Mouse (Mus musculus): ENCODE data around the gene Ptprs.

The Ptprs gene

DNA sequence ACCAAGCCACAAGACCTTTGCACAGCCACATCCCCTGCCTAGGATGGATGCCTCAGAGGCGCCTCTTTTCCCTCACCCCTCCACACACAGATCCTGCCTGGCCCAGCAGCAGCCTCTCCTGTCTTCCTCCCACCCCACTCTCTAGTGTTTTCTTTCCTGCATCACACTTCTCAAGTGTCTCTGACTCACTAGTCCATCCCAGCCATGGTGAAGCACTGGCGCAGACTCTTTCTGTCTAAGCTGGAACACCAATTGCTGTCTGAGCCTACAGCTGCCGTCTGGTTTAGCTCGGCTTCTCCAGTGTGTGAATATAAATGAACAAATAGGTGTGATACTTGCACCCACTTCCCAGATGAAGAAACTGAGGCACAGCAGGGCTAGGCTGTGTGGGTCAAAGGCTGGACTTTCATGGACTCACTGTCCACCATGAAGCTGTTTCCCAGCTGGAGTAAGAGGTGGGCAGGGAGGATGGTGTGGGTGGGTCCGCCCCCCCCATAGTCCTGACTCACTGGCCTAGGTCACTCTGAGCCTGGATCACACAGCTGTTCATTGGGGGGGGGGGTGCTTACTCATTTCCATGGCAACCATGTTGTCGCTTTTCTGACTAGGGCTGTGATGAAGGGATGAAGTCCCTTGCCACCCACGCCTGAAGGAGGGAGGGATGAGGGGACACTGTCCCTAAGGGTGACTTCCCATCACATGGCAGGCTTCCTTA lies 14.3 kb upstream of the Ptprs start:
- DNase-seq: no peak

DNA sequence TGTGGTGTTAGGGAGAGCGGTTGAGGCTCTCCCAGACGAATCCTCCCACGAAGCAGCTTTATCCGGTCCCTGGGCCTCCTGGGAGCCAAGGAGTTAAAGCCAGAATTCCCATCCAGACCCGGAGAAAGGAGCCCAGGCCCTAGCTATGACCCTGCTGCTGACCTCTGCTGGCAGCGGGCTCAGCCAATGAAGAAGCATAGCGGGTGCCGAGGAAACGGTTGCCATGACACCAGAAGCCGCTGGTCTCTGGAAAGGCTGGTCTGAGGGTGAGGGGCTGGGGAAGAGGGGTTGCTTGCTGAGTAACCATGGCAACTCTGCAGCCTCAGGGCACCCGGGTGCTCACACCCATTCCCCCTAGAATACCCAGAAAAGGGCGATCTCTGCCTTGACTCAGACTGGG lies 11.7 kb upstream of the Ptprs start:
- peak; percentile 86 for DNase-seq

DNA sequence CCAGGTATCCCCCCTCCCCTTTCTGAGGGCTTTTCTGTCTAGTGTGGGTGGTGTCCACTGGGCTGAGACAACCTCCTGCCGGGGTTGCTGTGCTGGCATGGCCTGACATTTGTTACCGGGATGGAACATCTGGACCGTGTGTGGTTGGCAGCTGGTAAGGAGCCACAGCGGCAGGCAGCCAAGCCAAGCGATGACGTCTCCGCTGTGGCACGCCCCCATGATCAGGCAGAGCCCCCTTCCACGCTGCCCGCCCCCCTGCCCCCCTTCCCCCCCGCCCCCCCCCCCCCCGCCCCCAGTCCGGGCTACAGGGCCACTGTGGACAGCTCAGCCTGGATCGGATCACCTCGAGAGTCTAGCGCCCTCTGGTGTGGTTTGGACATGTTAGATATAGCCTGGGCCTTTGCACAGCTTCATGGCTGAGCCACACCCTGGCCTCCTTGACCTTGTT lies 11.2 kb upstream of the Ptprs start:
- peak; percentile 90 for DNase-seq

DNA sequence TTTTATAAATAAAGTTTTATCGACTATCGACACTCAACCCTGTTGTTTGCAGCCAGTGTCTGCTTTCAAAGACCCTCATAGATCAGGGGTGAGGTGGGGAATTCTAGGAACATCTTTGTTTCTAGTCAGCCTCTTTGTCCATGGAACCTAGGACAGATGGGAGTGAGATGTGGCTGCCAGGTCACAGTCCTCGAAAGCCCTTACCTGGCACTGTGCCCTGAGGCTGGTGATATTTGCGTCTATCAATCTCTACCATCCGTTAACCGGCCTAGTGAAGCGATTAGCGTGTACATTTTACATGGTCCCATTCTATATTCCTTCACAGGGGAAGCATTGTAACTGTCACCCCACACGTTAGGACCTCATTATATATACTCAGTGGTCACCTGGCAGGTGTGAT lies 9.6 kb upstream of the Ptprs start:
- no peak for DNase-seq

DNA sequence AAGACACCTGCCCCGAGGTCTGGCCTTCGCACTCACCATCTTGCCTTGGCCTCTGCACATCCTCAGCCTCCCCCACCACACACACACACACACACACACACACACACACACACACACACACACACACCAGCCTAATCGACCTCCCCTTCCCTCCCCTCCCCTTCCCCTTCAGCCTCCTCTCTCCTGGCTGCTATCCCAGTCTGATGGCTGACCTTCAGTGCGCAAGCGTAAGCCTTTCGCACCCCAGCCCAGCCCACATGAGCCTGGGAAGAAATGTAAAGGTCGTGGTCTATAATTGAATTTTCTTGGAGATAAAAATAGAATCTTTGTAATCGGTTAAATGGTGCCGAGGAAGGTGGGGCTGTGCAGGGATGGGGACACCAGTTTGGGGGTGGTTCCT lies 8.8 kb upstream of the Ptprs start:
- no peak for DNase-seq

DNA sequence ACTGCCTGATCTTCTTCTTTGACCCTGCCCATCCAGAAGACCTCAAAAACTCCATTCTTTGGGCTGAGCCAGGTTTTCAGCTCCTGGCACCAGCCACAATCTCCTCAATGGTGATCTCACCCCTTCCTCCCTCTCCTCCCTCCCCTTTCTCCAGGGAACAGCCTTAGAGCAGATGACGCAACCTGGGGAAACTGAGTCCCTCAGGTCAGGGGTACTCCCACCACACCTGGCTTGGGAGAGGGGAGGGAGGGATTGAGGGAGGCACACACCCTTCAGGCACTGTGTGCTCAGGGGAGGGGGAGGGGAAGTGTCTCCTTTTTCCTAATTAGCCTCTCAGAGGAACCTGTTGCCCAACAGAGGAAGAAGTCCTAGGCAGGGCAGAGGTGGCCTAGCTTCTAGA lies 6.4 kb upstream of the Ptprs start:
- DNase-seq: no peak

DNA sequence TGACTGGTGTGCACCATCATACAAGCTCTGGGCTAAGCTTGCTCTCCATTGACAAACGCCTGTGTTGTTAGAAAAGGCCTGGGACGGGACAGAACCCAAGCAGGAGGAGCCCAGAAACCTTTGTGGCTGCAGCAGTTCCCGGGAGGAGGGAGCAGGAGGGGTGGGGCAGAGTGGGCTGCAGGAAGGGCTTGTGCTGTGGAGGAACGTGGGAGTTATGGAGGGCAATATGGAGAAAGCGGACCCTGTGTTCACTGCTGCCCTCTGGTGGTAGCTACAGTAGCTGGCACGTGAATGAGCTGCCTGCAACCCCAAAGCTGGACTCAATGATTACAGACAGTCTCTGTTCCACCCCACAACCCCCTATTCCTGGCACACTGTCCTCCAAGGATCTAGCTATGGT lies 3.1 kb upstream of the Ptprs start:
- DNase-seq: peak; percentile 95

DNA sequence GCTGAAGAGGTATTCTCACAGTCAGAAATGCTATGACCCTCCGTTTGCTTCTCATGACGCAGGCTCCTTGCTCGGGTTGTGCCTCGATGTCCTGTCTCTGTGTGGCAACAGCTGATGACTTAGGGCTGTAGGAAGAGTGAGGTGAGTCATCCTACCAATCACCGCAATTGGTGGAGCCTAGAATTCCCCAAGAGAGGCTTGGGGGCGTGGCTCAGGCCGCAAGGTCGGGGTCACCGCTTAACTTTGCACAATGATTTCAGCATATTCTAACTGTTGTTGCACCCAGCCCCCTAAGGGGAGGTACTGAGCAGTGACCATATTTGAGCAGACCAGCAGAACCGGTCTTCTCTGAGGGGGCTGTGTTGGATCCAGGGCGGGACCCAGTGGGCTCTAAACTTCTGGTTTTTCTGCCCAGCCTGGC lies 1.9 kb upstream of the Ptprs start:
- DNase-seq: peak; percentile 89

DNA sequence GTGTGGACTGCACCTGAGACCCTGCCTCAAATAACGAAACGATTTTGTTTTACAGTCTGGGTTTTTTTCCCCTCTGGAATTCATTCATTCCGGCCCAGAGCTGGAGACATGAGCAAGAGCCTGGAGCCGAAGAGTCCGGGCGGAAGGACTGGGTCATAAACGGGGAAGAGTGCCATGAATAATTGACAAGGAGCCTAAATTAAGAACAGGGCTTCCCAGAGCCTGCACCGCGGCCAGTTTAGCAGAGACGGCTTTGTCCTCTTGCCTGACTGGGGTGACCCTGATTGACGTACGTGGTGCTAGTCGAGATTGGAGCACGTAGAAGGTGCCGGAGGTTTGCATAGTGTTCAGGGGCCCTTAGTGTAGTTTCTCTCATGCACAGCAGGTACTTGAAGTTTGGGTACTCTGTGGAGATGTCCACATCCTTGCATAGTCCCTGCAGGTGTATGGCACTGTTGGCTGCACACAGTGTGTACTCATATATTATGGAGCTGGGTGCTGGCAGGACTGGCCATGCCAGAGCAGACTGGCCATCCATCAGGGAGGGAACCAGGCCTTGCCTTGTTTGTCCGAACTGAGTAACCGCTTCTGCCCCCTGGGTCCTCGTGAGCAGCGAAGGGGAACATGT lies 1.0 kb upstream of the Ptprs start:
- DNase-seq: peak; percentile 95

DNA sequence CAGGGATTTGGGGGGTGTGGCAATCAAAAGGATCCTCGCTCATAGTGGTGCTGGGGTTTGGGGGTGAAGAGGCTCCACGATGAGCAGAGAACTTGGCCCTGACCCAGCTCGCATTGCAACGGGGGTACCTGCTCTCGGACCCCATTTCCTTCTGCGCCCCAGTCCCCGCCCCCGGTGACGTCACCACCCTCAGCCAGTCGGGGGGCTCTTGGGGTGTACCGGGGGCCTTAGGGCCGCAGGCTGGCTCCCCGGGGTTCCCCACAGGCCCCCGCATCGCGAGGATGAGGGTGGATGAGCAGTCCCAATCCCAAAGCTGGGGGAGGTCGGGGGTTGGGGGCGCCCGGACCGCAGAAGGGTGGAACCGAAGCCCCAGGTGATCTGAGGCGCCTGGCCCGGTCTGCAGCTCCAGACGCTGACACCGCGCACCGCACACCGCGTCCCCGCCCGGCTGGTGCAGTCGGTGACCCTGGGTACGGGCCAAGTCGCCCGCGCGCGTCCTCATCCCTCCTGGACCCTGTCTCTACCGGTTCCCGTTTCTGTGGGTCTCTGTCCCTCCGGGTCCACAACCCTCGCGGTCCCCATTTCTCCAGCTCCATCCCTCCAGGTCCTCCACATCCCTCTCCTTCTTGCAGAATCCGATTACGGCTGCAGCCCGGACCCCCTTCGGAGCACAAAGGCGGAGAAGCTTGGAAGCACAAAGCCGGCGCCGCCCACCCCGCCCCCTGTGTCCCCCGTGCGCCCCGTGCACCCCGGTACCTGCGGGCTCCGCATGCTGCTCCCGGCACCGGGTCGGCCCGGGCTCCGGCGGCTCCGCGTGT lies 490 bp downstream of the Ptprs start:
- peak; percentile 95 for DNase-seq

DNA sequence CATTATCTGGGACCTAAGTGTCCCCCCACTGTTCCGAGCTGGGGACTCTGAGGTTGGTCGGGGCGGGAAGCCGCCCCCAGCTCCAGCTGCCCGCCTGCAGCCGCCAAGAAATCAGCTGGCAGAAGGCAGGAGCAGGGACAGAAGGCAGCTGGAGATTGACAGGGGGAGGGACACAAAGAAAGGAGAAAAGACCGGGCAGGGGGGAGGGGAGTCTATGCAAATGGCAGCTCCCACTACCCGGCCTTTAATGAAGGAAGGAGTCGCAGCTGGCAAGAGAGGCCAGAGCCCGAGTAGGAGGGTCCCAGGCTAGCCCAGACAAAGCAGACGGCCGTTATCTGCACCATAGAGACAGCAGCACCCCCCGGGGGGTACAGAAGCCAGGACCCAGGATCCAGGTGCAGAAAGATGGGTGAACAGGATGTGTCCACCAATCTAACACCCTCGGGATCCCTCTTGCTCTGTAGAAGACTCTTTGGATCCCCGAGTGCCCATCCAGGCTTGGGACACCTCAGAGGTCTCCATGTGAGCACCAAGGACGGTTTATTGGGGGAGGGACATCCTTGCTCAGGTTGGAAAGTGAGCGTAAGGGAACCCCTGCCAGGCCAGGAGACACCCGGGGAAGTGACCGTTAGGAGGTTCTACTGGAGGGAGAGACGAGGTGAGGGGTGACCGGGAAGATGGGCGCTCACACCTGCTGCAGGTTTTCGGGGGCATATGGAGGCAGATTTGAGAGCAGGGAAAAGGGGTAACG lies 1.3 kb downstream of the Ptprs start:
- DNase-seq: peak; percentile 94

DNA sequence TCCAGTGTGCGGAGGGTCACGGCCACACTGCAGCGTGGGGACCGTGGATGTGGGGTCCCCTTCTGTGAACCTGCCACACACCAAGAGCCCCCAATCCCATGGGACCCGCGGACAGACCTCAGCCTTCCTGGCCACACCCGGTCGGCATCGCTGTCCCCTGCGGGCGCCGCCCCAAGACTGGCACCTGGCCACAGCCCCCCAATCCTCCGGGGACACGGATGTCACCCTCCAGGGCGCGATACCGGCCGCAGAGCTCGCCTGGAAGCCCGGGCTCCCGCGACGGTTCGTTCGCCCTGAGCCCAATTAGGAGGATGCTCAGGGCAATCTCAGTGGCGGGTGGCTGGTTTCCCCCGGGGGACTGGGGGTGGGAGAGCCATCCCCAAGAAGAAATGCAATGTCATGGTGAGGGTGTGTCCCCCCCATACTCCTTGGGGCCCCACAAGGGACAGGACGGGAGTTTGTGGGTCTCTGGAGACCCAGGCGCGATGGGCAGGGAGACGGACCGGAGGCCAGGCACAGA lies 1.9 kb downstream of the Ptprs start:
- peak; percentile 90 for DNase-seq

DNA sequence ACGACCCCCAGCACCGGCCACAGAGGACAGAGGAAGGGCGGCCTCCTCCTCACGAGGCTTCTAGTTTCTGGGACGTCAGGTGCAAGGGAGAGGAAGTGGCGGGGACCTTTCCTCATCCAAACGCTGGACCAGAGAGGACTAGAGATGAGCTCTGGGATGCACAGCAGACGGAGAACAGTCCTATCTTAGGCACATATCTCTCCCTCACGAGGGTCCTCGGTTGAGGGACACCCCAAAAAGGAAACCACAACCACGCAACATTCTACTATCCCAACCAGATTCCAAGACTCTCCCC lies 2.7 kb downstream of the Ptprs start:
- DNase-seq: no peak

DNA sequence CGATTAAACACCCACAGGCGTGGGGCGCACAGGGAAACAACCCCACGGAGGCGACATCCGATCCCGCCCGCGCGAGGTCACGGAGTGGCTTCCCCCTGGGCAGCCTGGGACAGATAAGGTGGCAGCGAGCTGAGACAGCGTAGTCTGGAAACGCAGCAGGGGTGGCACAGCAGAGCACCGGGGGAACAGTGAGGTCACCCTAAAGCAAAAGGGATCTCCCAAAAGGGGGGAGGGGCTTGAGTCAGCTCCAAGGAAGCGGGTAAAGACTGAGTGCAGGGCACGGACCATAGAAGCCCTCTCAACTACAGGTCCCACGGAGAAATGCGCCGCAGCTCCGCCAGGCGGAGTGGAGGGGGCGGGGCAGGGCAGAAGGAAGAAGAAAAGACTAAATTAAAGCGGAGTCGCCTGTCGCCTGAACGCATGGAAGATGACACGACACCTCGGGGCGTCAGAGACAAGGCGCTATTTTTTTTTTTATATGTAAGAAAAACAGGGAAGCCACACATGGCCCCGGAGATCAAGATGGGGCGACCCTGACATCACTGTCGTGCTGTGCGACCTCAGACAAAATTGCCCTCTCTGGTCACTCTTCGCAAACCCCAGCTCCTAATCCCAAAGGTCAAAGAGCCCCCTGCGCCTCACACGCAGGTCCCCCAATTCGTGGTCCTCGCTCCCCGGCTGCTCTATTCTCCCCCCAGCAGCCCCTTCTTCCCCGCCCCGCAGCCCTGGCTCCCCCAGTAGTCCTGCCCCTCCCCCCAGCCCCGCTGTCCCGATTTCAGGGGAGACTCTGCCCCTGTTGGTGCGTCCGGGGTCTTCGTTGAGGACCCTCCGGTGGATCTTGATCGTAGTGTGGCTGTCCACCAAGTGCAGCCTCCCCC lies 3.3 kb downstream of the Ptprs start:
- DNase-seq: peak; percentile 97

DNA sequence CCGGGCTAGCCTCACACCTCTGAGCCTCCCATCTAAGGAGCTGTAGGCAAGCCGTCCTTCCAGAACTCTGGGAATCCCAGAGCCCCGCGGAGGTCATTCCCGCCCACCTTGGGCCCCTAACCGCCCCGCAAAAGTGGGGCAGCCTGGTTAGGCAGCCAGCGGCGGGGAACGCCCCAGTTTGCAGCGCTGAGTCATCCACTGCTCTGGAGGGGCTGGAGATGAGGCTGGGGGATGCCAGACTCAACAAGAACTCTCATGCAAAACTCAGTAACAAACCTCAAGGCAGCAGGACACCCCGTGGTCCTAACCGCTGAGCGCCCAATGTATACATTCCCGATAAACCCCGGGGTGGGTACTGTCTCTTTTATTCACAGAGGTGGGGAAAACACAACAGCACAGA lies 4.2 kb downstream of the Ptprs start:
- no peak for DNase-seq

DNA sequence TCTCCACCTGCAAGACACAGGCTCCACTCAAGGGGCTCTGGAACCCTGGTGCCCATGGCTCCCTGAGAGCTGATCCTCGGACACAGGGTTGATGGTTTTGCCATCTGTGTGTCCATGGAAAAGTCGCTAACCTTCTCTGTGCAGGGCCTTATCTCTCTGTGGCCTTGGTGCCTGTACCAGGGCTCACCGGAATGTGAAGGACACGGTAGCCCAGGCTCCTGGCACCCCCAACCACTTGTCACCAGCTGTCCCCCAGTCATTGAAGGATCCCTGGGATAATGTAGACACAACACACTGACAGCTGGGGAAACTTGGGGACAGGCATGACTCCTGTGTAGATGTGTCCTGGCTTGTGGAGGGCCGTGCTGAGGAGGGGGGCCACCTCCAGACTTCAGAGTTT lies 5.1 kb downstream of the Ptprs start:
- DNase-seq: no peak

DNA sequence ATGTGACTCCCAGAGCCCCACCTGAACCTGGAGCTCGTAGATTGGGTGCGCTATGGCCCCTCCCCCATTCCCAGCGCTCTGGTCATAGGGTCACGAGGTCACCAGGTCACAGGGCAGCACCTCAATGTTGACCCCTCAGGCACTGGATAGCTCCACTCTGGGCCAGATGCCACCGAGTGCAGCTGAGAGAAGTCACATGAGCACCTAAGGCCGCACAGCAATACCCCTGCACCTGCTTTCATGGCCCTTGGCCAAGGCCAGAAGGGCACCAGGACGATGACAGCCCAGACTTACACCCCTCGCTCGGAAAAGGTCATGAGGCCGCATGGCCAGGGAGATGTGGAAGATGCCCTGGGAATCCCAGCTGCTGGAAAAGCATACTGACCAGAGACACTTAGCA lies 5.7 kb downstream of the Ptprs start:
- DNase-seq: no peak

DNA sequence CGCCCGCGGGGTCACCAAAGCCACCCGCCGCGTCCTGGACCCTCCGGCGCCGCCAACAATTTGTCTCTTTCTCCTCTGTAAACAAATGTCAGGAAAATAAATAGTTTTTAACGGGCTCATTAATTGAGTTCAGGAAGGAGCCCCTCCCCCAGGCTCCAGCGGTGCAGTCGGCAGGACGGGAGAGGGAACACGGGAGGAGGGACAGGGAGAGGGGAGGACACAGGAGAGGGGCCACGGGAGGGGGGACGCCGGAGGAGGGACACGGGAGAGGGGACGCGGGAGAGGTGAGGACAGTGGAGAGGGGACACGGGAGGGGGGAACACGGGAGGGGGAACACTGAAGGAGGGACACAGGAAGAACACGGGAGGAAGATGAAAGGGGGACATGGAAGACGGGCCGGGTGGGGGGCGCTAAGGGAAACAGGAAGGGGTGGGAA lies 6.3 kb downstream of the Ptprs start:
- DNase-seq: no peak

DNA sequence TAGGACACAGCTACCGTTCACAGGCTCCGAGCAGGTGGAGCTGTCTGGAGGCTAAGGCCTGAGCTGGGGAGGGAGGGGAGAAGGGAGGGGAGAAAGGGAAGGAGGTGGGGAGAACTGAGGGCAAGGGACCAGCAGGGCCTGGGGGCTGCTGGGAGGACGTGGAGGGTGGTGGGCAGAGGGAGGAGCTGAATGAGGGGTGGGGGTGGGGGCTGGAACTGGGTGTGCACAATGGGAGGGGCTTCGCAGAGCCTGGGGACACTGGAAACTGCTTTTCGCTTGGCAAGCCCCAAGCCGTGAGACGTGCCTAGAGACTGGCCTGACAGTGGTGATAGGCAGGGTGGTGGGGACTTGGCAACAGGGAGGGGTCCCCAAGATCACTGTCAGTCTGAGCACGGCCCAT lies 7.0 kb downstream of the Ptprs start:
- DNase-seq: no peak

DNA sequence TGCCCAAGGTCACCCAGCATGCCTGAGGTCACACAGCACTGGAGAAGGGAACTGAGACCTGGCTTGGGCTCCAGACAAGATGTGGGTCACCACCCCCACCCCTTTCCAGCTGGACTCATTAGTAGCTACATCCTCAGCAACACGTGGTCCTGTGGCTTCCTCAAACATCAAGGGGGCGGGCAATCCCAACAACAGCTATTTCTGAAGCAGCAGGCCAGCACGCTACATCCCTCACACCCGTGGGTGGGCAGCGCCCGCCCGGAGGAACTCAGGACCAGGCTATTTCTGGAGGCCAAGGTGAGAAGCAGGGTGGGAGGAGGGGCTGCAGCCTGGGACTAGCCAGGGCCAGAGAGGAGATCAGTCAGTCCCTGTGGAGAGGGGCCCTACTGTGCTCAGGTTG lies 7.4 kb downstream of the Ptprs start:
- DNase-seq: peak; percentile 97

DNA sequence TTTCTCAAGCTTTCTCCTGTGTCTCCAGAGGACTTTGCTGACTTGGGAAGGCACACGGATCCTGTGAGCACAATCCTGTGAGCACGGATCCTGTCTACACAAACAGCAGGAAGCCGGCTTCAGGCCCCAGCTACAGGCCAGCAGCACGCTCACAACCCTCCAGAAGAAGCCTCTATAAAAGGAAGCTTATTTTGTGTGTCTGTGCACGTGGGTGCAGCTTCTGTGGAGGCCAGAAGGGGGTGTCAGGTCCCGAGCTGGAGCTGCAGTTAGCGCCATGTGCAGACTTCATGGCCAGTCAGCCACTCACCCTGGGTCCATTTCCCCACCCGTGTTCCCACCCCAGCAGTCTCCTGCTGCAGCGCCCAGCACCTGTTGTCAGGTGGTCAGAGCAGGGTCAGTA lies 7.9 kb downstream of the Ptprs start:
- no peak for DNase-seq

DNA sequence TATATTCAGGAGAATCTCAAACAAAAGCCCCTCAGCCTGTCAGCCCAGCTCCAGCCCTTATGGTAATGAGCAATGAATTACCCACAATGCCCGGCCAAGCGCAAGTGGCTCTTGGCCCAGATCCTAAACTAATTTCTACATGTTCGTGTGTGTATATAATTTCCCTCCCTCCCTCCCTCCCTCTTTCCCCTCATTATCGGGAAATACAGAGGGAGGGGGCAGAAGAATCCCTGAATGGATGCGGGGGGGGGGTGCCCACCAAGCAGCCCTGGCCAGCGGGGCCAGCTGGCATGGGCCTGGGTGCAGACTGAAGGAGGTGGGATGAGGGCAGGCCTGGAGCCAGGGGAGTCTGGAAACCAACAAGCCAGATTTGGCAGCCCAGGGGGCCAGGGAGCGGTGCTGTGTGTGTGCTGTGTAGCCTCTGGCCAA lies 8.8 kb downstream of the Ptprs start:
- DNase-seq: no peak

Data from heart, adult 11 months (tissue).